Mouse (Mus musculus): ENCODE measurements at regions not wholly inside any gene's neighbourhood (a gene's known extent, or its start where the extent isn't known, plus 50 kb on each side); places are given as distances from the start of the nearest gene placed in this dataset.

DNA sequence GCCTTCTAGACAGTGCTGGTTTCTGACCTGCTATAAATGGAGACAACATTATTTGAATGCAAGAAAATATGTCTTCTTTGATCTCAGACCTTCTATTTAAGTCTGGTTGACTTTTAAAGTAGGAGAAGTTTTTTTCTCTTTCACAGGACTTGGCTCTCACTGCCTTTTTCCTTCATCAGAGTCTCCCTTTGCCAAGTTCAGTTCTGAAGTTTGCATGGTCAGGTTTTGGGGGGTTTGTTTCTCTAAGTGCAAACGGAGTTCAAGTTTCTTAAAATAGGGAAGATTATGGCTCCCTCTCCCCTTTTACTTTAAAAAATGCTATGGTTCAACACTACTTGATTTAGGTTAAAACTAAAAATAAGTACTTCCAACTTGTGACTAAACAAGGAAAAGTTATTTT is 106.2 kb upstream of the Adamts5 start:
- no peak for ATAC-seq (ENCODE audit: extremely low read depth, insufficient number of reproducible peaks, low FRiP score, poor library complexity, severe bottlenecking)

DNA sequence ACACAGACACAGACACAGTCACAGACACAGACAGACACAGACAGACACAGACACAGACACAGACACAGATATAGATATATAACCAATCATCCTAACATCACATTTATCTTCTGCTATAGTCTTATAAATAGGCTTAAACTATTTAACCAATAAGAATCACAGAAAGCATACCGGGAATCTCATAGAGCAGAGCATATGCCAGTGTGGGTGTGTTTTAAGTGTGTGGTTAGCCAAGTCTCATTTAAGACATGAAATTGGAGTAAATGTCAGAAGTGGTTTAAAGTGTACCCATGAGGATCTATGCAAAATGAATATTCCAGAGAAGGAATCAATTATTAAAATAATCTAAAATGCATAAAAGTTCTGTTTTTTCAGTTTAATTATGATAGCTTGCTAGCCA is 99.2 kb upstream of the Adamts5 start:
- ATAC-seq (ENCODE audit: extremely low read depth, insufficient number of reproducible peaks, low FRiP score, poor library complexity, severe bottlenecking) = no peak

DNA sequence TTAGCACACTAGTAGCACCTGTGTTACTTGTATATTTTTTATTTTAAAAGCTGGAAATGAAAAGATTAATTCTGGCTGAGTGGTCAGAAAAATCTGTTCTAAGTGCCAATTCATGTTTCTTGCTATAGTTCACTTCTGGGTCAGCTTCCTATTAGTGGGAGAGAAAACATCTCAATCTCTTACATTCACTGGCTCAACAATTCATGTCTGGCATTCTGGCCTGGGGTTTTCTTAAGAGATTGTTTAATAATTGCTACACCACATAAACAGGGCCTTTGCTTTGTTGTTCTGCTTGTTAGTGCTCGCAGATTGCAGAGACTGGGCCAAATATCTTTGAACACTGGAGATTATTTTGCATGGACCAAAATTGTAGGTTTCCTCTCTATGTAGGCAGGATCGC is 84.2 kb upstream of the Adamts5 start:
- no peak for ATAC-seq (ENCODE audit: extremely low read depth, insufficient number of reproducible peaks, low FRiP score, poor library complexity, severe bottlenecking)

DNA sequence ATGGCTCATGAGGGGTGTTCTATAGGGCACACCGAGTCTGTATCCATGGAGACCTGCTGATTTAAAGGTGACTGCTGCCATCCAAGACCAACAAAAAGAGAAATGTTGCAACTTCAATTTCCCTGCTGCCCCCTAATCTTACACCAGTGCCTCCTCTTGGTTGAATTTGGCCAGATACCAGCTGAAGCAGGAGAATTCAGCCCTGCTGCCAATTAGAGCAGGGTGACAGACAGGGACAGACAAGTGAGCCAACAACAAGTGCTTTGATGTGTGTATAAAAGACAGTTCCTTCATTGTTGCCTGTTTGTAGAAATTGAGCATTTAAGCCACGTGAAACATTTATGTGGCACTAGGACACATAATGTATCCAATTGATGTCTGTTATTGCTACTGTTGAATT is 75.5 kb upstream of the Adamts5 start:
- no peak for ATAC-seq (ENCODE audit: extremely low read depth, insufficient number of reproducible peaks, low FRiP score, poor library complexity, severe bottlenecking)

DNA sequence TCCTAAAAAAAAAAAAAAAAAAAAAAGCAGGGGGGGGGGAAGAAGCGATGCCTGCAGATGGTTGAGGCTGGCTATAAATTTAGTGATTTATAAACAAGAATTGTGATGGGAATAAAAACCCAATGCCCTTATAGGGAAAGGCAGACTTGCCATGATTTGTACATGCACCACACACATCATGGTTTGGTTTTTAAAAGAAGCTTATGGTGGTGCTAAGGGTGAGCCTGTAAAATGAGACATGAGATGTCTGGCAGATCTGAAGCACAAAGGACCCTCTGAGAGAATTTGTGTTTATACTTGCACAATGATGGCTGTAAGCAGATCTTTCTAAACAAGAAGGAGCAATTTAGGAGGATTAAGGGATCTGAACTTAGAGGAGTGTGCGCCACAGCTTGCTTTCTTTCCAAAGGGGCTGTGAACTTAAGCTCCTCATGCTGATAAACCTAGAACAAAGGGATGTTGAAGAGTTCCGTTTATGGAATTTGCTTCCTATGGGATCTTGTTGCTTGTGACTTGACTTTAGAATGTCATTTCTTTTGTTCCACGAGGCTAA is 65.3 kb upstream of the Adamts5 start:
- ATAC-seq (ENCODE audit: extremely low read depth, insufficient number of reproducible peaks, low FRiP score, poor library complexity, severe bottlenecking) = no peak

DNA sequence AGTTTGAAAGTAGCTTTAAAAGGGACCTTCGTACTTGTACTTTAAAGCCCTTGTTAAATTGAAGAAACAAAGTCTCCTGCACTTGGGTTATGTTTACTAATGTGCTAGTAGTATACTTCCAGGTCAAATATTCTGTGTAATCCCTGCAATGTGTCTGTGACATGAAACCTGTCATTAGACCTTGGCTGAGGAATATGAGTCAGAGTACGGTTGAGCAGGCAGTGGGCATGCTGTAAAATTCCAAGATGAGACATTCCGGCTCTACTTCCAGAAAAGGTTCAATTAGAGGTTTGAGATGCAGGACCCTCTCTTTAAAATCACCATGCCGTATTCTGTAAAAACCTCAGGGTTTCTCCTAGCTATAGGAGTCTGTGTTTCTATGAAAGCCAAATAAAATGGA is 64.6 kb upstream of the Adamts5 start:
- no peak for ATAC-seq (ENCODE audit: extremely low read depth, insufficient number of reproducible peaks, low FRiP score, poor library complexity, severe bottlenecking)

DNA sequence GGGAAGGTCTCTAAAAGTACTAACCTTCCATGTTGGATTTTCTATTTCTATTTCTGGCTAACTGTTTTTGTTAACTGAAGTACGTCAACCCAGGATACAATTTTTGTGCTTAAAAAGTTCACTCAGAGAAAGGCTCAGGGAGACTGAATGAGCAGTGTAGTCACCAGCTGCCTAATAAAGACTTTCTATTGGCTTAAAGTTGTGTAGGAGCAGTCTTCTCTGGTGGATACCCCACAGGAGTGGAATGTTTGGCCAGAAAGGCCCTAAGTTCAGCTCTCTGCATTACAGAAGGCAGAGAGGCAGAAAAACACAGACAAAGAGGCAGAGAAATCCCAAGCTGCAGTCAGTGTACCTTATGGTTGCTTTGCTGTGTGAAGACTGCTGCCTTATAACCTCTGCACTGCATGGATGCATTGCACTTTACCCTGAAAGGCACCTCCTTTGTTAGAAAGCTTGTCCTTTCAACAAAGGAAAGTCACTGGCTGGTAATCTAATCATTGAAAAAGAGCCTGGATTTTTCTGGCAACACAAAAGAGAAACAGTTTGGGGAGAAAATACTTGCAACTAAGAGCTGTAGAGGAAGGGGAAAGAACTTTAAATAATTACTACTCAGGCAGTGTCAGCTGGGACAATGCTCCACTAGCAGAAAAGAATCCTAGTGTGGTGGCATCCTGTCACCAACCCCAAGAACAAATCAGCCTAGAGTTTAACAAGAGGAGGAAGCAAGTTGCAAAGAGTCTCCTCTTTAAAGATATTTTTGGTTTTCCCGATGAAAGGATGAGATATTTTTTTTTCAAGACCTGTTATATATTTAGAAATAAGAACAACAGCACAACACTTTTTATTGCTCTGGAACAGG is 63.0 kb upstream of the Adamts5 start:
- no peak for ATAC-seq (ENCODE audit: extremely low read depth, insufficient number of reproducible peaks, low FRiP score, poor library complexity, severe bottlenecking)

DNA sequence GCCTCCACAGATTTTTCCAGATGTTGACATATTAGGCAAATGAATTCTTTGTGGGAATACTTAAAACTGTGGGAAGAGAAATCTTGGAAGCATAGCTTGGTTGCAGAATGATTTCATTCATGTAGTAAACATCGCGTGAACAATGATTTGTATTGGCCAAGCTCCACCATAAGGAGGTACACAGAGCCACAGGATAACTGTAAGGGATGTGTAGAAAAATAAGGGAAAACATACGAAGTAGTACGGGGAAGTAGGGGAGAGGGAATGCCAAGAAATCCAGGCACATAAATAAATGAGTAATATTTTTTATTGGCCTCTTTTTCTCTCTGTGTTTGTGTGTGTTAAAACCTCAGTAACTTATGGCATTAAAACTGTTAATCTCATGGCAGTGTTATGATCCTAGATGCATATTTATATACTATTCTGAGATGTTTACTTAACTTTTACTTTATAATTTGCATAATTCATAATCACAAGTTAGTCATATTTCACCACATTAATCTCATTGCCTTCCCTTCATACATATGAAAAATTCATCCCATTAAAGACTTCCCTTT is 54.5 kb upstream of the Adamts5 start:
- no peak for ATAC-seq (ENCODE audit: extremely low read depth, insufficient number of reproducible peaks, low FRiP score, poor library complexity, severe bottlenecking)

DNA sequence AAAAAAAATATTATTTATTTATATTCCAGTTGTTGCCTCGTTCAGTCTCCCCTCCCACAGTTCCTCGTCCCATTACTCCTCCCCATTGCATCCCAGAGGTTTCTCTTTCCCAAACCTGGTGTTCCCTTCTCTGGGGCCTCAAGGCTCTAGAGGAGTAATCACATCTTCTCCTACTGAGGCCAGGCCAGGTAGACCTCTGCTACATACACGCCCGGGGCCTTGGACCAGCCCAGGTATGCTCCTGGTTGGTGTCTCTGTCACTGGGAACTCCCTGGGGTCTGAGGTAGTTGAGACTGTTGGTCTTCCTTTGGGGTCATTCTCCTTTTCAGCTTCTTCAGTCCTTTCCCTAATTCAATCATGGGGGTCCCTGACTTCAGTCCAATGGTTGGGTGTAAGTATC is 50.0 kb upstream of the Adamts5 start:
- no peak for ATAC-seq (ENCODE audit: extremely low read depth, insufficient number of reproducible peaks, low FRiP score, poor library complexity, severe bottlenecking)

Measured in neutrophil, adult 5-6 weeks (primary cell).